Mouse (Mus musculus) cerebellum, postnatal 36 days (tissue): ENCODE measurements around the gene Bend3.
"Not testable (repeated sequence)": the region's sequence is repeated elsewhere in the genome, so short reads cannot be mapped to it uniquely, and the experiment has no call there.

ENCODE experiments used
- DNase-seq, 2 experiments: peaks; one replicate each; pipeline ENCODE4 v3.0.0; 2021 to 2022; ENCODE audit warnings: mixed read lengths in 2 of 2

Gene Bend3

GRCm38 (mm10) chr10:43480227-43480849 lies 1.7 kb downstream of the Bend3 start:
- no peak for DNase-seq

GRCm38 (mm10) chr10:43481179-43481578 lies 2.5 kb downstream of the Bend3 start:
- DNase-seq, result no peak

- no peak for DNase-seq
Measured at GRCm38 (mm10) chr10:43482021-43482420, 3.4 kb downstream of the Bend3 start.

GRCm38 (mm10) chr10:43483426-43483995 lies 4.9 kb downstream of the Bend3 start:
- DNase-seq, result no peak

GRCm38 (mm10) chr10:43485751-43486268 lies 7.2 kb downstream of the Bend3 start:
- no peak for DNase-seq

GRCm38 (mm10) chr10:43487441-43488010 lies 8.9 kb downstream of the Bend3 start:
- DNase-seq, result no peak

GRCm38 (mm10) chr10:43488258-43488657 lies 9.6 kb downstream of the Bend3 start:
- no peak for DNase-seq

- no peak for DNase-seq
Measured at GRCm38 (mm10) chr10:43489139-43489538, 10.5 kb downstream of the Bend3 start.

- no peak for DNase-seq
Measured at GRCm38 (mm10) chr10:43489550-43489949, 10.9 kb downstream of the Bend3 start.

GRCm38 (mm10) chr10:43490034-43490433 lies 11.4 kb downstream of the Bend3 start:
- no peak for DNase-seq

- DNase-seq, result no peak
Measured at GRCm38 (mm10) chr10:43490846-43491245, 12.2 kb downstream of the Bend3 start.

- DNase-seq, result peak; percentile 45 to 51
Measured at GRCm38 (mm10) chr10:43502599-43502998, 24.0 kb downstream of the Bend3 start.

GRCm38 (mm10) chr10:43504291-43504690 lies 25.7 kb downstream of the Bend3 start:
- DNase-seq, result no peak

GRCm38 (mm10) chr10:43507051-43507450 lies 28.4 kb downstream of the Bend3 start:
- no peak for DNase-seq

- DNase-seq, result no peak
Measured at GRCm38 (mm10) chr10:43509228-43509627, 30.6 kb downstream of the Bend3 start.

- DNase-seq, result no peak
Measured at GRCm38 (mm10) chr10:43512976-43513375, 34.3 kb downstream of the Bend3 start.

GRCm38 (mm10) chr10:43516992-43517660 lies 38.5 kb downstream of the Bend3 start:
- DNase-seq, result peak in 1 of 2 experiments; percentile 17

- no peak for DNase-seq
Measured at GRCm38 (mm10) chr10:43517836-43518235, 39.2 kb downstream of the Bend3 start.

- no peak for DNase-seq
Measured at GRCm38 (mm10) chr10:43518368-43518767, 39.7 kb downstream of the Bend3 start.

- no peak for DNase-seq
Measured at GRCm38 (mm10) chr10:43519977-43520376, 41.3 kb downstream of the Bend3 start.

GRCm38 (mm10) chr10:43523931-43524330 lies 45.3 kb downstream of the Bend3 start, which contains the start of gene Gm9803:
Gene Gm9803 (plus strand): TSS chr10:43524084.
- DNase-seq, result not testable (repeated sequence)

GRCm38 (mm10) chr10:43527283-43528269 lies 48.9 kb downstream of the Bend3 start:
- DNase-seq, result no peak
